Mouse (Mus musculus) forebrain, embryonic 12.5 days (tissue): ENCODE data around the gene Sipa1l3. TPM values are rescaled to one million over a fixed set of nuclear protein-coding genes. Genes with fewer than 3 reads are reported as not detected.

Experiments
- ATAC-seq: fragments of 200-750 bp; cut with Nextera tagmentation; 2 replicates; pipeline ENCODE4 v1.8.0; 2017; ENCODE audit warnings: moderate TSS enrichment; ENCODE audit not compliant: low FRiP score
- H3K27ac ChIP-seq: fragments of 300-500 bp; sonication (generic); 2 replicates; pipeline ENCODE4 v1.5.1; 2016; ENCODE audit warnings: mild to moderate bottlenecking
- H3K27me3 ChIP-seq: fragments of 300-500 bp; sonication (generic); 2 replicates; pipeline ENCODE4 v1.6.1; 2016; ENCODE audit warnings: mild to moderate bottlenecking
- H3K36me3 ChIP-seq: fragments of 300-500 bp; sonication (generic); replicated peaks from 2 replicates; pipeline ENCODE4 v1.6.1; 2016; ENCODE audit warnings: mild to moderate bottlenecking
- H3K4me1 ChIP-seq: fragments of 300-500 bp; sonication (generic); 2 replicates; pipeline ENCODE4 v1.6.1; 2016
- H3K4me2 ChIP-seq: fragments of 300-500 bp; sonication (generic); 2 replicates; pipeline ENCODE4 v1.6.1; 2016; ENCODE audit warnings: mild to moderate bottlenecking, moderate library complexity
- H3K4me3 ChIP-seq: fragments of 300-500 bp; sonication (generic); replicated peaks from 2 replicates; pipeline ENCODE4 v1.5.1; 2016; ENCODE audit warnings: mild to moderate bottlenecking
- H3K9ac ChIP-seq: fragments of 300-500 bp; sonication (generic); 2 replicates; pipeline ENCODE4 v1.6.1; 2016; ENCODE audit warnings: mild to moderate bottlenecking
- H3K9me3 ChIP-seq: fragments of 300-500 bp; sonication (generic); 2 replicates; pipeline ENCODE4 v1.6.1; 2016
- WGBS: fragments of 180-500 bp; shearing (Covaris S2); methylation state at CpG from one replicate; pipeline ENCODE4 v1.1.7; 2016; 5-methylcytosine and 5-hydroxymethylcytosine counted together
- polyA plus RNA-seq: library from polyadenylated mRNA; unstranded; fragments of >200 nt; fragmentation: Nextera tagmentation; extraction: Ambion mirVana; gene quantifications from 2 replicates; pipeline ENCODE4 v1.2.1, GENCODE M21; 2016

Gene Sipa1l3
- polyA plus RNA-seq, 1 experiment from 2014 or later: 12.3 TPM

DNA sequence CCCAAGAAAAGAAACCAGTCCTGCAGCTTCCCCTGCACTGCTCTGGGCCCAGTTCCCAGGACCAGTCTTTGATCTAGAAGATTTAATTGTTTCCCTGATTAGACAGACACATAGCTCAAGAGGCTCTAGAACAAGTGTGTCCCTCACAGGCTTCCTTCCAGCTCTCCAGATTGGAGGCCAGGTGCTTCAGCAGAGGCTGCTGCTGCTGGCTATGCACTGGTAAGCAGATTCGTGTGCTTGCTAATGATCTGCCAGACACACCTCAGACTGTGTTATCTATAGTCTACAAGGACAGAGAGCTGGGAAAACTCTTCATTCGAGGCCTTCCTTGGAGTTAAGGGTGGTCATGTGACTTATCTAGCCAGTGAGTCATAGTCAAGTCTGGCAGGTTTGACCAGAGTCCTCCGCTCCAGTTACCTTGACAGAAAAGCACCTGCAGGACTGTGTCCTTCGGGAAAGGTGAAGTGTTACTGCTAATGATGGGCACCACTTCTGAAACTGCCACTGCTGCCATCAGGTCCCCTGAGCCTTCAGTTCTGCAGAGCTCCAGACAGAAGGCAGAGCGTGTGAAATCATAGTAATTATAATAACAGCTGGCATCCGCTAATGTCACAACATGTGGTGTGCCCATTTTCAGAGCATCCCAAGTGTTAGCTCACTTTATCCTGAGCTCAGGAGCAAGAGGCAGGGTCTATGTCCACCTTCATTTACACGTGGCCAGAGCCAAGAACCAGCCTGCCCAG lies 48.7 kb downstream of the Sipa1l3 start:
- ATAC-seq: no peak

DNA sequence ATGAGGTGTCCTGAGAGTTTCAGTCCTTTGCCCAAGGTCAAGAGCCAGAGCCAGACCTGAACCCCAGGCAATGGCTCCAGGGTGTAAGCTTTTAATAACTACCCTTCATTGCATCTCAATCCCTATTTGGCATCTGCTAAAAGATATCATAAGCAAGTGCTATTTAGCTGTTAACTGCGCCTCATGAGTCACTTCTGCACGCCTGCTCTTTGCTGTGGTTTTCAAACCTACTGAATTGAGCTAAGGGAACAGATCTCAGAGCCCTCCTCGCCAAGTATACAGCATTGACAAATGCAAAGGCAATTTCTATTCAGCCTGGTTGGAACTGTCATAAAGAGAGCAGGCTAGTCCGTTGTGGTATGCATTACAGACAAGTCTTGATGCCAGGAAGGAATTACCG lies 49.8 kb downstream of the Sipa1l3 start:
- H3K27ac ChIP-seq: no peak overlapping the region
- H3K4me3 ChIP-seq: no peak overlapping the region
- no peak overlapping the region for H3K4me2 ChIP-seq
- H3K36me3 ChIP-seq: no peaks in the 10 kb centered on the region
- H3K9ac ChIP-seq: no peak overlapping the region
- ATAC-seq: no peak
- no peaks in the 10 kb centered on the region for H3K9me3 ChIP-seq
- peaks cover 27% of the 10 kb centered on the region for H3K4me1 ChIP-seq
- WGBS: 96% methylated on average over 5 of the region's 5 CpGs
- H3K27me3 ChIP-seq: no peaks in the 10 kb centered on the region

More for the DNA sequence above, 48.7 kb downstream of the Sipa1l3 start:
- H3K4me3 ChIP-seq: no peak overlapping the region
- no peaks in the 10 kb centered on the region for H3K36me3 ChIP-seq
- no peak overlapping the region for H3K9ac ChIP-seq
- WGBS: 78% methylated on average over 7 of the region's 7 CpGs
- H3K4me2 ChIP-seq: no peak overlapping the region
- H3K27me3 ChIP-seq: no peaks in the 10 kb centered on the region
- no peaks in the 10 kb centered on the region for H3K9me3 ChIP-seq
- peaks cover 27% of the 10 kb centered on the region for H3K4me1 ChIP-seq
- 0 out of 2 replicates have a peak overlapping the region, but pooled peaks have one; percentile 25 for H3K27ac ChIP-seq

DNA sequence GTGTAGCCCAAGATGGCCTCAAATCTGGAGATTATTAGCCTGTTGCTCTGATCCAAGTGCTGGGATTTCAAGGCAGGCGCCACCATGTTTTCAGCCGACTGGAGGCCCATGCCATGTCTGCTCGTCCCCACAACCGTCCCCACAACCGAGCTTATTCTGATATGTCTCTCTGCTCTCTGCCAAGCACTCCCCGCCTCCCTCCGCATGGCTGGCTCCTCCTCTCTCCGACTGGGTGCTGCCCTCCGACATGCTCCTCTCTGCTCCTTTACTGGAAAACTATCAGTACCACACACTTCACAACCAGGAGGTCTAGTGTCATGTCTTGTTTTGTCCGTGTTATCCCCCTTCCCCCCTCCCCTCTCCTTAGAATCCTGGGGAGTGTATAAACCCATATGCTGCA lies 51.9 kb downstream of the Sipa1l3 start:
- Histone ChIP-seq H3K27ac (no peak overlapping the region), H3K36me3 (no peaks in the 10 kb centered on the region), H3K4me2 (no peak overlapping the region), H3K4me3 (no peak overlapping the region), H3K9ac (no peak overlapping the region), H3K4me1 (peaks cover 23% of the 10 kb centered on the region), H3K9me3 (no peaks in the 10 kb centered on the region), H3K27me3 (no peaks in the 10 kb centered on the region)
- ATAC-seq: no peak
- 84% methylated on average over 10 of the region's 10 CpGs for WGBS

DNA sequence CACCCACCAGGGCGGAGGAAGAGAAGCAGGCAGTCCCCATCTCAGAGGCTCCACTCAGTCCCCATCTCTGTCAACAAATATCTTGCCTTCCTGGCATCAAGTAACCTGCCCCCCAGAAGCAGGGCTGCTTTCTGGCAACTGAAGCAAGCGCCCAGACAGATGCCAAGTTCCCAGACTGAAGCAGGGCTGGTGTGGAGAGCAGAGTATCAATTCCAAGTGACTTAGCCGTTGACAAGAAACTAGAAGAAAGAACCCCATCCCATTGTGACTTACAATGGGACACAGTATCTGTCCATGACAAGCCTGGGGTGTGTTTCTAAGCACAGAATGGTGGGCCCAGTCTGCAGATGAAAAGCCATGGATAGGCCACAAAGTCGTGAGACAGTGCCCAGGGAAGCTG lies 52.7 kb downstream of the Sipa1l3 start:
- peaks cover 15% of the 10 kb centered on the region for H3K4me1 ChIP-seq
- H3K4me3 ChIP-seq: no peak overlapping the region
- H3K9me3 ChIP-seq: no peaks in the 10 kb centered on the region
- no peak overlapping the region for H3K4me2 ChIP-seq
- H3K36me3 ChIP-seq: no peaks in the 10 kb centered on the region
- no peak overlapping the region for H3K9ac ChIP-seq
- no peak overlapping the region for H3K27ac ChIP-seq
- ATAC-seq: no peak
- H3K27me3 ChIP-seq: no peaks in the 10 kb centered on the region
- 81% methylated on average over 4 of the region's 4 CpGs for WGBS

GRCm38 (mm10) chr7:29462820-29463219 lies 55.6 kb downstream of the Sipa1l3 start:
- no peak overlapping the region for H3K4me2 ChIP-seq
- no peak overlapping the region for H3K27ac ChIP-seq
- WGBS: 81% methylated on average over 3 of the region's 3 CpGs
- ATAC-seq: no peak
- peaks cover 8% of the 10 kb centered on the region for H3K4me1 ChIP-seq
- no peaks in the 10 kb centered on the region for H3K36me3 ChIP-seq
- no peak overlapping the region for H3K9ac ChIP-seq
- H3K4me3 ChIP-seq: no peak overlapping the region
- H3K27me3 ChIP-seq: no peaks in the 10 kb centered on the region
- H3K9me3 ChIP-seq: no peaks in the 10 kb centered on the region

GRCm38 (mm10) chr7:29462178-29462577 lies 56.3 kb downstream of the Sipa1l3 start:
- no peaks in the 10 kb centered on the region for H3K9me3 ChIP-seq
- H3K4me1 ChIP-seq: peaks cover 8% of the 10 kb centered on the region
- no peaks in the 10 kb centered on the region for H3K36me3 ChIP-seq
- H3K27me3 ChIP-seq: no peaks in the 10 kb centered on the region
- no peak overlapping the region for H3K4me2 ChIP-seq
- no peak overlapping the region for H3K27ac ChIP-seq
- H3K9ac ChIP-seq: no peak overlapping the region
- ATAC-seq: no peak
- no peak overlapping the region for H3K4me3 ChIP-seq
- 92% methylated on average over 5 of the region's 5 CpGs for WGBS

DNA sequence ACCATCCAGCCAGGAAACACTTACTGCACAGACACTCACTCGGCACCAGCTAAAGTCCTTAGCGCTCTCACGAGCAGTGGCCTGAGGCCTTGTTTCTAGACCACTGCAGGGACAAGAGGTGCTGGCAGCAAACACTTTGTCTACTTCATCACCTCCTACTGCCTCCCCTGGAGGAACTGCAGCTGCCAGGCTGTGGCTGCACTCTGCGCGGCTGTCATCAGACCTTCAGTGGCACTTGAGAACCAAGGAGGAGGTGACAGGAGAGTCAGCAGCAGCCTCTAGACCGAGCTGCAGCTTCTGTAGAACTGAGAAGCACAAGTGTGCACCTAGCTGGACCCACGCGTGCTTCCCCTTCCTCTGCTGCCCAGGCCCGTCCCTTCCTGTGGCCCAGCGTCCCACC lies 56.9 kb downstream of the Sipa1l3 start:
- H3K4me3 ChIP-seq: no peak overlapping the region
- no peaks in the 10 kb centered on the region for H3K9me3 ChIP-seq
- H3K27me3 ChIP-seq: no peaks in the 10 kb centered on the region
- peaks cover 4% of the 10 kb centered on the region for H3K4me1 ChIP-seq
- H3K27ac ChIP-seq: no peak overlapping the region
- H3K4me2 ChIP-seq: no peak overlapping the region
- no peaks in the 10 kb centered on the region for H3K36me3 ChIP-seq
- WGBS: 86% methylated on average over 10 of the region's 10 CpGs
- ATAC-seq: no peak
- no peak overlapping the region for H3K9ac ChIP-seq

DNA sequence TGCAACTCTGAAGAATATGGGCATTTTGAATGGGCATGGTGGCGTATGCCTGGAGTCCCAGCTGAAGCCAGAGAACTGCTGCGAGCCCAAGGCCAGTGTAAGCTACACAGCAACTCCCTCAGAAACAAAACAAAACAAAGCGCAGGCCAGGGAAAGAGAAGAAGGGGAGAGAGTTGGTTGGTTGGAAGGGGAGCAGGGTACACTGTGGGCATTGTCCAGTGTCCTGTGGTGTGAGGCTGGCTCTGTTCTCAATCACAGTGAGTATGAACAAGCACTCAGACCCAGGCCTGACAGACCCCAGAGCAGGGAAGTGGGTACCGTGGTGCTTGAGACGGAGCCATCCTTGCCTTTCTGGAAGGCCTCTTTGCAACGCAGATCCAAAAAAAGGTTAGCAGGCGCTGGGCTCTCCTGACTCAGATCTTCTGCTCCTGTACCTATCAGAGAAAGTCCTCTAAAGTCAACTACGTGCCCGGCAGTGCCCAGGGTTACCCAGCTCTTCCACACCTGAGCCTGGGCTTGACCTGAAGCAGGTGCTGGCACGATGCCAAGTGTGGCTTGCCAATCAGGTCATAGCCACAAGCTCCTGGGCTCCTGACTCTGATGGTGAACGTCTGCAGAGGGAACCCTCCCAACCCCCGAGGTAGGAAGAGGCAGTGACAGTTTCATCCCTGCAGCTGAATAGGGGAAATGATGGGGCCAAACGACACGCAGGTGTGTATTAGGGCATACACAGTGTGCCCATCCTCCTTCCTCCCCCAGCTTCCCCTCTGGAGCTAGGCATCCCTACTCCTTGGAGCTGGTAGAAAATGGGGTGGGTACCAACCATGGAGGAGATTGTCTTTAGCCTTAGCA lies 59.3 kb downstream of the Sipa1l3 start:
- no peak overlapping the region for H3K9ac ChIP-seq
- ATAC-seq: no peak
- H3K4me2 ChIP-seq: no peak overlapping the region
- H3K4me1 ChIP-seq: peaks cover 16% of the 10 kb centered on the region
- no peaks in the 10 kb centered on the region for H3K36me3 ChIP-seq
- H3K27ac ChIP-seq: no peak overlapping the region
- H3K27me3 ChIP-seq: no peaks in the 10 kb centered on the region
- no peaks in the 10 kb centered on the region for H3K9me3 ChIP-seq
- WGBS: 91% methylated on average over 14 of the region's 14 CpGs
- H3K4me3 ChIP-seq: no peak overlapping the region

- H3K4me2 ChIP-seq: no peak overlapping the region
Observed at GRCm38 (mm10) chr7:29457772-29458171, 60.7 kb downstream of the Sipa1l3 start.

DNA sequence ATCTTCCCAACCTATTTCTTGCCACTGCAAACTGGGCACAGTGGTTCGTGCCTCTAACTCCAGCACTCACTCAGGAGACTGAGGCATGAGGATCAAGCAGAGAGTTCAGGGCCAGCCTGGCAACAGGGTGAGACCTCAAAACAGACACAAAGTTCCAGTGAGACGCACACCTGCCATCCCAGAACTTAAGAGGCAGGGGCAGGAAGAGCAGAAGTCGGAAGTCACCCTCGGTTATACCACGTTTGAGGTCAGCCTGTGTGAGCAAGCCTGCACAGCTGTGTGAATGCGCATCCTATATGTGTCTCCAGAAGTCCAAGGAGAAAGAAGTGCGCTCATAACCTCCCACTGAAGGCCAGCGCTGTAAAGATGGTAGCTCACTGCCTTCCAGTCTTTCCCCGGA lies 61.7 kb downstream of the Sipa1l3 start:
- Histone ChIP-seq H3K36me3 (no peaks in the 10 kb centered on the region), H3K9ac (no peak overlapping the region), H3K4me1 (peaks cover 37% of the 10 kb centered on the region), H3K27me3 (no peaks in the 10 kb centered on the region), H3K27ac (no peak overlapping the region), H3K9me3 (no peaks in the 10 kb centered on the region), H3K4me2 (no peak overlapping the region), H3K4me3 (no peak overlapping the region)
- ATAC-seq: no peak
- WGBS: 91% methylated on average over 9 of the region's 9 CpGs

More at GRCm38 (mm10) chr7:29457772-29458171, 60.7 kb downstream of the Sipa1l3 start:
- H3K36me3 ChIP-seq: no peaks in the 10 kb centered on the region
- no peak for ATAC-seq
- H3K4me3 ChIP-seq: no peak overlapping the region
- no peak overlapping the region for H3K27ac ChIP-seq
- H3K9me3 ChIP-seq: no peaks in the 10 kb centered on the region
- 89% methylated on average over 6 of the region's 6 CpGs for WGBS
- H3K27me3 ChIP-seq: no peaks in the 10 kb centered on the region
- peaks cover 29% of the 10 kb centered on the region for H3K4me1 ChIP-seq
- no peak overlapping the region for H3K9ac ChIP-seq

- 55% methylated on average over 6 of the region's 6 CpGs for WGBS
- no peak overlapping the region for H3K4me3 ChIP-seq
- peaks cover 37% of the 10 kb centered on the region for H3K4me1 ChIP-seq
- H3K4me2 ChIP-seq: no peak overlapping the region
- no peaks in the 10 kb centered on the region for H3K36me3 ChIP-seq
- H3K27ac ChIP-seq: no peak overlapping the region
- ATAC-seq: no peak
- H3K27me3 ChIP-seq: no peaks in the 10 kb centered on the region
- H3K9ac ChIP-seq: no peak overlapping the region
- H3K9me3 ChIP-seq: no peaks in the 10 kb centered on the region
Observed at GRCm38 (mm10) chr7:29455591-29455990, 62.9 kb downstream of the Sipa1l3 start.

GRCm38 (mm10) chr7:29454965-29455364 lies 63.5 kb downstream of the Sipa1l3 start:
- no peak for ATAC-seq
- no peak overlapping the region for H3K4me3 ChIP-seq
- H3K27me3 ChIP-seq: no peaks in the 10 kb centered on the region
- H3K4me1 ChIP-seq: peaks cover 37% of the 10 kb centered on the region
- H3K27ac ChIP-seq: no peak overlapping the region
- H3K4me2 ChIP-seq: no peak overlapping the region
- 22% methylated on average over 7 of the region's 7 CpGs for WGBS
- no peaks in the 10 kb centered on the region for H3K36me3 ChIP-seq
- no peak overlapping the region for H3K9ac ChIP-seq
- no peaks in the 10 kb centered on the region for H3K9me3 ChIP-seq
